Comparison of ENCODE assay signal across 34 mouse cellular contexts in the genomic region with DNA sequence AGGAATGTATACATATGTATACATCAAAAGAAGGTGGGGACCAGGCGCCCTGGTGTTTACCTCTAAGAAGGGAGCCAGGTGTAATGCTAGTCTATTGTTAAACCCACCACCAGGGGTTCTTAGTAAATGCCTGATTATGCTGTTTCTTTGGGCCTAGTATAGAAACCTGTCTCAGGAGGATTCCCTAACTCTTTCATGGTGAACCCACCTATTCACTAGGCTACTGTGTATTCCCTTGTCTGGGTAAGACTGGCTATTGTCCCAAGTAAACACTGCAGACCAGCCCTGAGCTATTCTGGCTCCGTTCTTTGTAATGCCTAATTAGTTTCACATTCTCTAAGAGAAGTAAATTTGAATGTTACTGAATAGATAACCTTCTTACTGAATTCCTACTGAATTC. TPM values are rescaled to one million over a fixed set of nuclear protein-coding genes. Genes with fewer than 3 reads are reported as not detected.
"Had no signal": no experiment of that assay in that cellular context is flagged by ENCODE, and none has a peak within 500 bp of the region (broad histone marks: within the 10 kb centered on the region; RNA-seq: fewer than 3 reads in every experiment).

No protein-coding gene starts in this region.

RNA-seq across cellular contexts. Expression of a gene that starts 9.5 kb away (rescaled TPM):
- total RNA-seq: liver, adult 2 months; megakaryocyte progenitor cell, adult 5-6 weeks; megakaryocyte, adult 5-6 weeks; megakaryocyte-erythroid progenitor cell, adult 5-6 weeks; monocyte, adult 5-6 weeks had no signal
- polyA plus RNA-seq: limb, embryonic 10.5 days; limb, embryonic 11.5 days; limb, embryonic 12.5 days; limb, embryonic 13.5 days; limb, embryonic 15.5 days; liver, adult 2 months; liver, embryonic 11.5 days; liver, embryonic 12.5 days; liver, embryonic 13.5 days; liver, embryonic 14.5 days; liver, embryonic 15.5 days; liver, embryonic 16.5 days; liver, postnatal 0 days; lung, adult 2 months; lung, embryonic 14.5 days; lung, embryonic 15.5 days; lung, embryonic 16.5 days; lung, postnatal 0 days; macrophage; midbrain, embryonic 10.5 days; midbrain, embryonic 11.5 days; midbrain, embryonic 12.5 days; midbrain, embryonic 13.5 days; midbrain, embryonic 14.5 days; midbrain, embryonic 15.5 days; midbrain, embryonic 16.5 days; myocyte; neural tube, embryonic 11.5 days; neural tube, embryonic 12.5 days had no signal

RNA-seq across cellular contexts. Expression of a gene that starts 25.8 kb away (rescaled TPM):
- total RNA-seq: liver, adult 2 months; megakaryocyte progenitor cell, adult 5-6 weeks; megakaryocyte, adult 5-6 weeks; megakaryocyte-erythroid progenitor cell, adult 5-6 weeks; monocyte, adult 5-6 weeks had no signal
- polyA plus RNA-seq: limb, embryonic 10.5 days; limb, embryonic 11.5 days; limb, embryonic 12.5 days; limb, embryonic 13.5 days; limb, embryonic 15.5 days; liver, adult 2 months; liver, embryonic 11.5 days; liver, embryonic 15.5 days; lung, adult 2 months; lung, embryonic 14.5 days; lung, embryonic 15.5 days; lung, embryonic 16.5 days; lung, postnatal 0 days; macrophage; midbrain, embryonic 10.5 days; midbrain, embryonic 11.5 days; midbrain, embryonic 12.5 days; midbrain, embryonic 13.5 days; midbrain, embryonic 14.5 days; midbrain, postnatal 0 days; myocyte; neural tube, embryonic 11.5 days; neural tube, embryonic 12.5 days had no signal

RNA-seq across cellular contexts. Expression of a gene that starts 35.9 kb away (rescaled TPM):
- total RNA-seq: liver, adult 2 months; megakaryocyte progenitor cell, adult 5-6 weeks; megakaryocyte, adult 5-6 weeks; megakaryocyte-erythroid progenitor cell, adult 5-6 weeks; monocyte, adult 5-6 weeks had no signal
- polyA plus RNA-seq: limb, embryonic 10.5 days; limb, embryonic 11.5 days; limb, embryonic 12.5 days; limb, embryonic 15.5 days; liver, adult 2 months; liver, embryonic 11.5 days; liver, embryonic 12.5 days; liver, embryonic 13.5 days; liver, embryonic 14.5 days; liver, embryonic 15.5 days; liver, embryonic 16.5 days; liver, postnatal 0 days; lung, adult 2 months; lung, embryonic 14.5 days; lung, embryonic 15.5 days; lung, embryonic 16.5 days; lung, postnatal 0 days; macrophage; midbrain, embryonic 10.5 days; midbrain, embryonic 11.5 days; midbrain, embryonic 12.5 days; midbrain, embryonic 13.5 days; myocyte; neural tube, embryonic 11.5 days; neural tube, embryonic 12.5 days had no signal
